Mouse (Mus musculus) left cerebral cortex, postnatal 10 days (tissue): Measurements from ENCODE around the gene Gm44973. TPM values are rescaled to one million over a fixed set of nuclear protein-coding genes. Genes with fewer than 3 reads are reported as not detected.
A peak's percentile ranks its signal among the peaks of the same experiment; 100 is the strongest.
"Not testable (repeated sequence)": the region's sequence is repeated elsewhere in the genome, so short reads cannot be mapped to it uniquely, and the experiment has no call there.

Source experiments
- DNase-seq, 2 experiments: peaks; one replicate each; pipeline ENCODE4 v3.0.0; 2021 to 2022; ENCODE audit warnings: low spot score in 2 of 2, mixed read lengths in 1 of 2; ENCODE audit errors: extremely low spot score in 1 of 2
- intact Hi-C: fragments of 180-260 bp; cut with DNase I; formaldehyde crosslinking; loops from one replicate; pipeline ENCODE4 v1.15.1; 2025
- total RNA-seq, 2 experiments: library from RNA; stranded (reverse); gene quantifications; 2 replicates each; pipeline ENCODE4 v1.2.3; 2021

Gene Gm44973
- total RNA-seq, 2 experiments from 2014 or later: not detected

DNA sequence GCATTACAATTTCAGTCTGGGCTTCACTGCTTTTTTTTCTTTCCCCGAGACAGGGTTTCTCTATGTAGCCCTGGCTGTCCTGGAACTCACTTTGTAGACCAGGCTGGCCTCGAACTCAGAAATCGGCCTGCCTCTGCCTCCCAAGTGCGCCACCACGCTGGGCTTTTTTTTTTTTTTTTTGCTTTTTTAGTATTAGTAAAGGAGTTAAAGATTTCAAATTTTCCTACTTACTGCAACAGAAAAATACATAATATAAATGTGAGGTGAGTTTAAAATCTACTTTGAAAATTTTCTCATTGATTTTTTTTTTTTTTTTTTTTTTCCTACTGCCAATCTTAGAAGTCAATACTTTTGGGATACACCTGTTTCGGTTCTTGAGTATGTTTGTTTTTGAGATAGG is 49.6 kb downstream of the Gm44973 start:
- intact Hi-C loops: no loop called here
- DNase-seq: no peak

DNA sequence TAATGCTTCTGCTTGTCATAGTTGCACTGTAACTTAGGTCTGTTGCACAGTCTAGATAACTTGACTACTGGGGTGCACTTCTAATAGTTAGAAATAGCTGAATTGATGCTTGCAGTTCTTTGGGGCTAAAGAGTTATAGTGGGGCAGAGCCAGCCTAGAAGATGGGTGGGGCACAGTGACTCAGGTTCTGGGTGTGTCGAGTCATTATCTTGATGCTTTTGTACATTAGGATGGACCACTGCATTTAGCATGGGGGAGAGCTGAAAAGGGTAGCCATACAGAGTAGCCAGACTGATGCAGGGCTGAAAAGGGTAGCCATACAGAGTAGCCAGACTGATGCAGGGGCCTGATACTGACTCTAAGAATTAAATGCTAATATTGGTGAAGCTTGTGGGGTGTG is 58.3 kb downstream of the Gm44973 start:
- DNase-seq: no peak
- intact Hi-C loops: no loop called here

DNA sequence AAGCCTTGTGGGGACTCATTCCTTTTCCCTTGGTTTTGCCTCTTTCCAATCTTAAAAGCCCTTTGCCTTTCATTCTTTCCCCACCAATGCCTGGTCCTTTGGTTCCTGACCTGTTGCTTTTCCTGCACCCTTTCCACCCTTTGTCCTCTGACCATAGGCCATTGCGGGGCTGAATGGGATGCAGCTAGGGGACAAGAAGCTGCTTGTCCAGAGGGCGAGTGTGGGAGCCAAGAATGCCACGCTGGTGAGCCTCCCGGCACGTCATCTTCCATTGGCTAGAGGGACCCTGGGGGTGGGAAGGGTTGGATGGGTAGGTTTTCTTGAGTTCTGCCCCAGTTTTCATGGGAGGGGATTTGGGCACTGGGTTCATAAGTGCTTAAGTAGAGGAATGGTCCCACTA is 59.7 kb downstream of the Gm44973 start:
- no peak for DNase-seq
- intact Hi-C loops: no loop called here

DNA sequence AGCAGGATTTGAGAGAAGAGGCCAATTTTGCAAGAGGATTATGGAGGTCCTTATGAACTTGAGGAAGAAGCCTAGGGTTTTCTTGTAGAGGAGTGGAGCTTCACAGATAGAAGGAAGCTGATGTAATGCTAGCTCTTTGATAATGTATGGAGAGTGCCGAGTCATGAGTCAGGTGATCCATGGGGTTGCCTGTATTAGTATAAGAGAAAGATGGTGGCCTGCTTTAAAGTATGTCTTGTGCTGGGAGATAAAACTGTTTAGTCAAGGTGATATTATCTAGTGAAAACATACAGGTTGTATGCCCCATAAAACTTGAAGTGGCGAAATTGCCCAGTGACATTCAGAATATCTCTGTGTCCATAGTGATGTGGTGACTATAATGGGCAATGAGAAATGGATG is 61.6 kb downstream of the Gm44973 start:
- no peak for DNase-seq
- intact Hi-C loops: no loop called here

DNA sequence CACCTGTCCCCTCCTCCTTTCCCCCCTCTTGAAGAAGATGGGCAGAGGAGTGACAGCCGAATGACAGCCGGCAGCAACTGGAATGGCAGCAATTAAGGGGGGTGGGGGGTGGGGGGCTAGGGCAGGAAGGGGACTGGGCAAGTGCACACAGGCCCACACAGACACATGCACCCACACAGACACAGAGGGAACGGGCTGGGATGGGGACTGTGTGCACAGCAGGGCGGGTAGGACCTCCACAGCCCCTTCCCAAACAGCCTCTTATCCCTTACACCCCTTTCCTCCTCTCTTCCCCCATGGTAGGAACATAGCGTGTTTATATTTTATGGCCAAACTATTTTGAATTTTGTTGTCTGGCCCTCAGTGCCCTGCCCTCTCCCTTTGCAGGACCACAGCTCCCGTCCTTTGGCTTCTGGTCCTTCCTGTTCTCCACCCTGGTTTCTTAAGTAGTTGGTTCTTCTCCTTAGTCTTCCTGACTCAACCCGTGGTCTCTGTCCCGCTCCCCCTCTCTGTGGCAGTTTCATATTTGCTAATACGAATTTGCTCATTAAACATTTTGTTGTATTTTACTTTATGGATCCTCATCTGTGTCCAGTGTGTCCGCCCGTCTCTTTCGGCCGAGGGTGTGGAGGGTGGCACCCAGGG is 64.2 kb downstream of the Gm44973 start:
- intact Hi-C loops: loop anchor here (2.0 to 10.0 kb wide), 2 partner anchors 17 to 1095 kb away; partner anchors contain the start of genes U2af2 and Zfp444
- DNase-seq: not testable (repeated sequence)

DNA sequence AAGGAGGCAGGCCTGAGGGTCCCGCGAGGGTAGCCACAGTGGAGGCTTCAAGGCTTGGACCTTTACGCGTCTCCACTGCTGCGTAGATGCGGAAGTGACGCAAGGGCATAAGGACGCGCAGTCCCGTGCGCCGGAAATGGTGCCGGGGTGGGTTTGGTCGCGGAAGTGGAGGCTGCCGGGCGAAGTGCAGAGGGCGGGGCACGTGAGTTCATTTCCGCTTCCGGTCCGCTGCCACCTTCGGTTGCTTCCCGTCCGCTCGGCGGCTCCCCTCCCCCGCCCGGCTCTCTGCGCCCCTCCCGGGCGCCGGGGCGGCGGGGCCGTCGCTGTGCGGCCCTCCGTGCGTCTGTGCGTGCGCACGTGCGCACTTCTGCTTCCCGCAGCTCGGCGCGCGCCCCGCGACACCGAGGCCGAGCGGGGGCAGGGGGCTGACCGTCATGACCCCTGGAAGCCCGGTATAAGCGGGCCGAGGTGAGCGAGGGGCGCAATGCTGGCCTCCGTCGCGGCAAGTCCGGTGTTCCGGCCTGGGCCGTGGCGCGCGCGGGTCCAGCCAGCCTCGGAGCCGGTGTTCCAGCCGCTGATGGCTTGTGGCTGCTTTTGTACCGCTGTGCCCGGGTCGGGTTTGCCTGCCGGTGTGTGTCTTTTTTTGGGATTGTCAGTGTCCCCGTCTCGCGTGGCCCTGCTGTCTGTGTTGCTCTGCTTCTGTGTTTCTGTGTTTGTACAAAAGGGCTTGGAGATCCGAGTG is 64.9 kb downstream of the Gm44973 start, which contains the start of gene Epn1:
TSS of gene Epn1 (plus strand) at position 226 of the 742 bp plus-strand sequence.
- intact Hi-C loops: loop anchor here (2.0 to 10.0 kb wide), 2 partner anchors 17 to 1095 kb away; partner anchors contain the start of genes U2af2 and Zfp444
- peak; percentile 95 to 99 for DNase-seq

DNA sequence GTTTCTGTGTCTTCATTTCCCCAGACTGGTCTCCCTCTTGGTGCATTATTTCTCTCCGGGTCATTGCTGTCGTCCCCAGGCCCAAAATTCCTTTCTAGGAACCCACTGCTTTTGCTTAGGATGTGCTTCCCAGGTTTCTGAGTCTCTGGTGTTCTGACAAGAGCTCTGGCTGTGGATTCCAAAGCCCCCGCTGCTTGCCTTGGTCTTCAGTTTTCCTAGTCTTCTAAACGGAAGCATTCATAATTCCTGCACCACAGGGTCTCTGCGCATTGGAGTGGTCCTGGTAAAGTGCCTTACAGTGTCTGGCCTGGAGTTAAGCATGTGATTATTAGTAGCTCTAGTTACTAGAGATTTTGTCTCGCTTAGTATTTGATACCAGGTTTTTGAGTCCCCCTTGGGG is 65.5 kb downstream of the Gm44973 start:
- DNase-seq: no peak
- intact Hi-C loops: loop anchor here (2.0 to 10.0 kb wide), 2 partner anchors 18 to 1094 kb away; partner anchors contain the start of genes U2af2 and Zfp444

DNA sequence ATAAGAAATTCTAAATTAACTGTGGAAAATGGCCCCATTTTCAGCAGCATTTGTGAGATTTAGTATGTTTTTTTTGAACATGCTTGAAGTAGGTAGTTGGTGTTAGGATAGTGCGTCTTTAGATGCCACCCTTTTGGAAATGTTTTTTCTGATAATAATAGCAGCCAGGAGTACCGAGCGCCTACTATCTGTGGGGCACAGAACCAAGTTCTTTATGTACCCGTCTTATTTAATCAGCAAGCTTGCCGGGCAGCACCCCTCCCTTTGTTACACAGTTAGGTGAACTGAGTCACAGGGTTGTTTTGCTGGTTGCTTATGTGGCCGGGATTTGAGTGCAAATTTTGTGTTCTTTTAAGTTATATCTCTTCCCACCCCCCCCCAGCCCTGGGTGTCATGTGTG is 65.9 kb downstream of the Gm44973 start:
- DNase-seq: no peak
- intact Hi-C loops: loop anchor here (2.0 to 10.0 kb wide), 2 partner anchors 18 to 1094 kb away; partner anchors contain the start of genes U2af2 and Zfp444

DNA sequence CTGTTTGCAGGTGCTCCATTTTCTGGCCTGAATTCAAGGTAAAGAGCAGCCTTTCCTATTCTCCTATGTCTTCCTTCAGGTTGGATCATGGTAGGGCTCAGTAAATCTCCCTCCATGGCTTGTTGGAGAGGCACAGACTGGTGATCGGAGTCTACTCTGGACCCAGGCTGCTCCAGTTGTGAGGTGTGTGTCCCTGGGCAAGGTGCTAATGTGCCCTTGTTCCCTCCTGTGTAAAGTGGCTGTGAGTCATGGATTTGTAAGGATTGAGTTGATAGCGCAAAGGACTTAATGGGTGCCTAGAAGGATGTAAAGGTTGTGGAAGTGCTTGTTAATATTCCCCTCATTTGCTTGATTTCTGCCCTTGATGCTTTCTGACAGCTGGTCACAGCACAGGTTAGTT is 66.6 kb downstream of the Gm44973 start:
- intact Hi-C loops: loop anchor here (2.0 to 10.0 kb wide), 2 partner anchors 19 to 1093 kb away; partner anchors contain the start of genes U2af2 and Zfp444
- DNase-seq: no peak

Other genes starting within 250 kb of the Gm44973 start
- not detected for gene Fam71e2, start 244.2 kb upstream of the Gm44973 start, total RNA-seq
- gene Il11, start 232.6 kb upstream of the Gm44973 start, total RNA-seq: 1 to 10 TPM in 1 of 2 experiments, under 1 TPM in 1; 0.73 to 1.1 TPM
- gene Tmem190, start 232.6 kb upstream of the Gm44973 start, total RNA-seq: not detected
- 1 to 10 TPM; 4.1 to 5.2 TPM for gene Tmem238, start 225.8 kb upstream of the Gm44973 start, total RNA-seq
- 100 to 1,000 TPM; 484 to 532 TPM for gene Rpl28, start 222.6 kb upstream of the Gm44973 start, total RNA-seq
- 100 to 1,000 TPM; 145 to 159 TPM for gene Ube2s, start 202.9 kb upstream of the Gm44973 start, total RNA-seq
- gene Shisa7, start 170.8 kb upstream of the Gm44973 start, total RNA-seq: 100 to 1,000 TPM; 104 to 111 TPM
- gene Isoc2b, start 145.2 kb upstream of the Gm44973 start, total RNA-seq: 1 to 10 TPM; 2.0 to 3.4 TPM
- gene Isoc2a, start 138.3 kb upstream of the Gm44973 start, total RNA-seq: 1 to 10 TPM; 6.4 to 6.8 TPM
- under 1 TPM; 0.26 to 0.36 TPM for gene Gm36210, start 109.0 kb upstream of the Gm44973 start, total RNA-seq
- gene Zfp628, start 100.3 kb upstream of the Gm44973 start, total RNA-seq: 10 to 100 TPM; 15.2 to 15.3 TPM
- 10 to 100 TPM; 70.1 to 72.6 TPM for gene Nat14, start 93.5 kb upstream of the Gm44973 start, total RNA-seq
- gene Ssc5d, start 89.7 kb upstream of the Gm44973 start, total RNA-seq: 1 to 10 TPM; 2.4 to 2.6 TPM
- gene Sbk2, start 51.1 kb upstream of the Gm44973 start, total RNA-seq: not detected
- under 1 TPM; 0.24 to 0.32 TPM for gene Sbk3, start 44.3 kb upstream of the Gm44973 start, total RNA-seq
- 10 to 100 TPM; 29.7 to 33.6 TPM for gene Zfp579, start 19.3 kb upstream of the Gm44973 start, total RNA-seq
- gene Zfp524, start 1.1 kb upstream of the Gm44973 start, total RNA-seq: 1 to 10 TPM; 4.0 to 4.4 TPM
- 10 to 100 TPM; 22.0 to 23.7 TPM for gene Fiz1, start 799 bp upstream of the Gm44973 start, total RNA-seq
- gene Zfp865, start 4.9 kb downstream of the Gm44973 start, total RNA-seq: 10 to 100 TPM; 35.4 to 36.5 TPM
- gene Ccdc106, start 5.1 kb downstream of the Gm44973 start, total RNA-seq: 10 to 100 TPM; 59.7 to 59.9 TPM
- not detected for gene 4632433K11Rik, start 18.6 kb downstream of the Gm44973 start, total RNA-seq
- 1 to 10 TPM; 4.1 to 4.8 TPM for gene Zfp784, start 22.9 kb downstream of the Gm44973 start, total RNA-seq
- gene Zfp580, start 36.0 kb downstream of the Gm44973 start, total RNA-seq: 10 to 100 TPM; 68.9 to 71.0 TPM
- 100 to 1,000 TPM; 170 to 172 TPM for gene U2af2, start 46.6 kb downstream of the Gm44973 start, total RNA-seq
- 100 to 1,000 TPM; 387 to 408 TPM for gene Epn1, start 64.7 kb downstream of the Gm44973 start, total RNA-seq
- not detected for gene Rfpl4, start 101.5 kb downstream of the Gm44973 start, total RNA-seq
- gene Rasl2-9, start 110.5 kb downstream of the Gm44973 start, total RNA-seq: under 1 TPM in 1 of 2 experiments, not detected in 1; 0.71 TPM
- gene Vmn1r55, start 134.2 kb downstream of the Gm44973 start, total RNA-seq: not detected
- gene Vmn1r56, start 181.3 kb downstream of the Gm44973 start, total RNA-seq: not detected
- not detected for gene Vmn1r57, start 203.0 kb downstream of the Gm44973 start, total RNA-seq